Mouse (Mus musculus): ENCODE measurements around the gene Gm10722. TPM values are rescaled to one million over a fixed set of nuclear protein-coding genes. Genes with fewer than 3 reads are reported as not detected.
"Not testable (repeated sequence)": the region's sequence is repeated elsewhere in the genome, so short reads cannot be mapped to it uniquely, and the experiment has no call there.

Gene Gm10722
- not detected in 2 replicates for total RNA-seq (2021)
- long read RNA-seq, result 0 reads

DNA sequence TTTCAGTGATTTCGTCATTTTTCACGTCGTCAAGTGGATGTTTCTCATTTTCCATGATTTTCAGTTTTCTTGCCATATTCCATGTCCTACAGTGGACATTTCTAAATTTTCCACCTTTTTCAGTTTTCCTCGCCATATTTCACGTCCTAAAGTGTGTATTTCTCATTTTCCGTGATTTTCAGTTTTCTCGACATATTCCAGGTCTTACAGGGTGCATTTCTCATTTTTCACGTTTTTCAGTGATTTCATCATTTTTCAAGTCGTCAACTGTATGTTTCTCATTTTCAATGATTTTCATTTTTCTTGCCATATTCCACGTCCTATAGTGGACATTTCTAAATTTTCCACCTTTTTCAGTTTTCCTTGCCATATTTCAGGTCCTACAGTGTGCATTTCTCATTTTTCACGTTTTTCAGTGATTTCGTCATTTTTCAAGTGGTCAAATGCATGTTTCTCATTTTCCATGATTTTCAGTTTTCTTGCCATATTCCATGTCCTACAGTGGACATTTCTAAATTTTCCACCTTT, at the start of gene Gm10722:
TSS of gene Gm10722 (plus strand) at position 478 of the 528 bp plus-strand sequence.
- not testable (repeated sequence) for DNase-seq

DNA sequence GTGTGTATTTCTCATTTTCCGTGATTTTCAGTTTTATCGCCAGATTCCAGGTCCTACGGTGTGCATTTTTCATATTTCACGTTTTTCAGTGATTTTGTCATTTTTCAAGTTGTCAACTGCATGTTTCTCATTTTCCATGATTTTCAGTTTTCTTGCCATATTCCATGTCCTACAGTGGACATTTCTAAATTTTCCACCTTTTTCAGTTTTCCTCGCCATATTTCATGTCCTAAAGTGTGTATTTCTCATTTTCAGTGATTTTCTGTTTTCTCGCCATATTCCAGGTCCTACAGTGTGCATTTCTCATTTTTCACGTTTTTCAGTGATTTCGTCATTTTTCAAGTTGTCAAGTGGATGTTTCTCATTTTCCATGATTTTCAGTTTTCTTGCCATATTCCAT, 284 bp downstream of the Gm10722 start:
- not testable (repeated sequence) for DNase-seq

DNA sequence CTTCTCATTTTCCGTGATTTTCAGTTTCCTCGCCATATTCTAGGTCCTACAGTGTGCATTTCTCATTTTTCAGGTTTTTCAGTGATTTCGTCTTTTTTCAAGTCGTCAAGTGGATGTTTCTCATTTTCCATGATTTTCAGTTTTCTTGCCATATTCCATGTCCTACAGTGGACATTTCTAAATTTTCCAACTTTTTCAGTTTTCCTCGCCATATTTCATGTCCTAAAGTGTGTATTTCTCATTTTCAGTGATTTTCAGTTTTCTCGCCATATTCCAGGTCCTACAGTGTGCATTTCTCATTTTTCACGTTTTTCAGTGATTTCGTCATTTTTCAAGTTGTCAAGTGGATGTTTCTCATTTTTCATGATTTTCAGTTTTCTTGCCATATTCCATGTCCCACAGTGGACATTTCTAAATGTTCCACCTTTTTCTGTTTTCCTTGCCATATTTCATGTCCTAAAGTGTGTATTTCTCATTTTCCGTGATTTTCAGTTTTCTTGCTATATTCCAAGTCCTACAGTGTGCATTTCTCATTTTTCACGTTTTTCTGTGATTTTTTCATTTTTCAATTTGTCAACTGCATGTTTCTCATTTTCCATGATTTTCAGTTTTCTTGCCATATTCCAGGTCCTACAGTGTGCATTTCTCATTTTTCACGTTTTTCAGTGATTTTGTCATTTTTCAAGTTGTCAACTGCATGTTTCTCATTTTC, 1.4 kb downstream of the Gm10722 start:
- DNase-seq, result peak; percentile 100

DNA sequence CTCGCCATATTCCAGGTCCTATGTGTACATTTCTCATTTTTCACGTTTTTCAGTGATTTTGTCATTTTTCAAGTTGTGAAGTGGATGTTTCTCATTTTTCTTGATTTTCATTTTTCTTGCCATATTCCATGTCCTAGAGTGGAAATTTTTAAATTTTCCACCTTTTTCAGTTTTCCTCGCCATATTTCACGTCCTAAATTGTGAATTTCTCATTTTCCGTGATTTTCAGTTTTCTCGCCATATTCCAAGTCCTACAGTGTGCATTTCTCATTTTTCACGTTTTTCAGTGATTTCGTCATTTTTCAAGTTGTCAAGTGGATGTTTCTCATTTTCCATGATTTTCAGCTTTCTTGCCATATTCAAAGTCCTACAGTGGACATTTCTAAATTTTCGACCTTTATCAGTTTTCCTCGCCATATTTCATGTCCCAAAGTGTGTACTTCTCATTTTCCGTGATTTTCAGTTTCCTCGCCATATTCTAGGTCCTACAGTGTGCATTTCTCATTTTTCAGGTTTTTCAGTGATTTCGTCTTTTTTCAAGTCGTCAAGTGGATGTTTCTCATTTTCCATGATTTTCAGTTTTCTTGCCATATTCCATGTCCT, 2.2 kb downstream of the Gm10722 start, which contains the start of gene Gm11168:
TSS of gene Gm11168 (plus strand) at position 553 of the 603 bp plus-strand sequence.
- DNase-seq, result not testable (repeated sequence)

DNA sequence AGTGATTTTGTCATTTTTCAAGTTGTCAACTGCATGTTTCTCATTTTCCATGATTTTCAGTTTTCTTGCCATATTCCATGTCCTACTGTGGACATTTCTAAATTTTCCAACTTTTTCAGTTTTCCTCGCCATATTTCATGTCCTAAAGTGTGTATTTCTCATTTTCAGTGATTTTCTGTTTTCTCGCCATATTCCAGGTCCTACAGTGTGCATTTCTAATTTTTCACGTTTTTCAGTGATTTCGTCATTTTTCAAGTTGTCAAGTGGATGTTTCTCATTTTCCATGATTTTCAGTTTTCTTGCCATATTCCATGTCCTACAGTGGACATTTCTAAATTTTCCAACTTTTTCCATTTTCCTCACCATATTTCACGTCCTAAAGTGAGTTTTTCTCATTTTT, 5.5 kb downstream of the Gm10722 start:
- not testable (repeated sequence) for DNase-seq

DNA sequence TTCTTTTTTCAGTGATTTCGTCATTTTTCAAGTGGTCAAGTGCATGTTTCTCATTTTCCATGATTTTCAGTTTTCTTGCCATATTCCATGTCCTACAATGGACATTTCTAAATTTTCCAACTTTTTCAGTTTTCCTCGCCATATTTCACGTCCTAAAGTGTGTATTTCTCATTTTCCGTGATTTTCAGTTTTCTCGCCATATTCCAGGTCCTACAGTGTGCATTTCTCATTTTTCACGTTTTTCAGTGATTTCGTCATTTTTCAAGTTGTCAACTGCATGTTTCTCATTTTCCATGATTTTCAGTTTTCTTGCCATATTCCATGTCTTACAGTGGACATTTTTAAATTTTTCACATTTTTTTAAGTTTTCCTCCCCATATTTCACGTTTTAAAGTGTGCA, 5.9 kb downstream of the Gm10722 start:
- DNase-seq, result not testable (repeated sequence)

DNA sequence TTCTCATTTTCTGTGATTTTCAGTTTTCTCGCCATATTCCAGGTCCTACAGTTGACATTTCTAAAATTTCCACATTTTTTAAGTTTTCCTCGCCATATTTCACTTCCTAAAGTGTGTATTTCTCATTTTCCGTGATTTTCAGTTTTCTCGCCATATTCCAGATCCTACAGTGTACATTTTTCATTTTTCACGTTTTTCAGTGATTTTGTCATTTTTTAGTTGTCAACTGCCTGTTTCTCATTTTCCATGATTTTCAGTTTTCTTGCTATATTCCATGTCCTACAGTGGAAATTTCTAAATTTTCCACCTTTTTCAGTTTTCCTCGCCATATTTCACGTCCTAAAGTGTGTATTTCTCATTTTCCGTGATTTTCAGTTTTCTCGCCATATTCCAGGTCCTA, 6.5 kb downstream of the Gm10722 start:
- DNase-seq, result not testable (repeated sequence)

DNA sequence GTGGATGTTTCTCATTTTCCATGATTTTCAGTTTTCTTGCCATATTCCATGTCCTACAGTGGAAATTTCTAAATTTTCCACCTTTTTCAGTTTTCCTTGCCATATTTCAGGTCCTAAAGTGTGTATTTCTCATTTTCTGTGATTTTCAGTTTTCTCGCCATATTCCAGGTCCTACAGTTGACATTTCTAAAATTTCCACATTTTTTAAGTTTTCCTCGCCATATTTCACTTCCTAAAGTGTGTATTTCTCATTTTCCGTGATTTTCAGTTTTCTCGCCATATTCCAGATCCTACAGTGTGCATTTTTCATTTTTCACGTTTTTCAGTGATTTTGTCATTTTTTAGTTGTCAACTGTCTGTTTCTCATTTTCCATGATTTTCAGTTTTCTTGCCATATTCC, 8.6 kb downstream of the Gm10722 start:
- not testable (repeated sequence) for DNase-seq

DNA sequence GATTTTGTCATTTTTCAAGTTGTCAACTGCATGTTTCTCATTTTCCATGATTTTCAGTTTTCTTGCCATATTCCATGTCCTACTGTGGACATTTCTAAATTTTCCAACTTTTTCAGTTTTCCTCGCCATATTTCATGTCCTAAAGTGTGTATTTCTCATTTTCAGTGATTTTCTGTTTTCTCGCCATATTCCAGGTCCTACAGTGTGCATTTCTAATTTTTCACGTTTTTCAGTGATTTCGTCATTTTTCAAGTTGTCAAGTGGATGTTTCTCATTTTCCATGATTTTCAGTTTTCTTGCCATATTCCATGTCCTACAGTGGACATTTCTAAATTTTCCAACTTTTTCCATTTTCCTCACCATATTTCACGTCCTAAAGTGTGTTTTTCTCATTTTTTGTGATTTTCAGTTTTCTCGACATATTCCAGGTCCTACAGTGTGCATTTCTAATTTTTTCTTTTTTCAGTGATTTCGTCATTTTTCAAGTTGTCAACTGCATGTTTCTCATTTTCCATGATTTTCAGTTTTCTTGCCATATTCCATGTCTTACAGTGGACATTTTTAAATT, 11.4 kb downstream of the Gm10722 start:
- DNase-seq, result not testable (repeated sequence)

DNA sequence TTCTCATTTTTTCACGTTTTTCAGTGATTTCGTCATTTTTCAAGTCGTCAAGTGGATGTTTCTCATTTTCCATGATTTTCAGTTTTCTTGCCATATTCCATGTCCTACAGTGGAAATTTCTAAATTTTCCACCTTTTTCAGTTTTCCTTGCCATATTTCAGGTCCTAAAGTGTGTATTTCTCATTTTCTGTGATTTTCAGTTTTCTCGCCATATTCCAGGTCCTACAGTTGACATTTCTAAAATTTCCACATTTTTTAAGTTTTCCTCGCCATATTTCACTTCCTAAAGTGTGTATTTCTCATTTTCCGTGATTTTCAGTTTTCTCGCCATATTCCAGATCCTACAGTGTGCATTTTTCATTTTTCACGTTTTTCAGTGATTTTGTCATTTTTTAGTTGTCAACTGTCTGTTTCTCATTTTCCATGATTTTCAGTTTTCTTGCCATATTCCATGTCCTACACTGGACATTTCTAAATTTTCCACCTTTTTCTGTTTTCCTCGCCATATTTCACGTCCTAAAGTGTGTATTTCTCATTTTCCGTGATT, 12.1 kb downstream of the Gm10722 start, which contains the start of gene Gm10721:
TSS of gene Gm10721 (plus strand) at position 408 of the 547 bp plus-strand sequence.
- not testable (repeated sequence) for DNase-seq

DNA sequence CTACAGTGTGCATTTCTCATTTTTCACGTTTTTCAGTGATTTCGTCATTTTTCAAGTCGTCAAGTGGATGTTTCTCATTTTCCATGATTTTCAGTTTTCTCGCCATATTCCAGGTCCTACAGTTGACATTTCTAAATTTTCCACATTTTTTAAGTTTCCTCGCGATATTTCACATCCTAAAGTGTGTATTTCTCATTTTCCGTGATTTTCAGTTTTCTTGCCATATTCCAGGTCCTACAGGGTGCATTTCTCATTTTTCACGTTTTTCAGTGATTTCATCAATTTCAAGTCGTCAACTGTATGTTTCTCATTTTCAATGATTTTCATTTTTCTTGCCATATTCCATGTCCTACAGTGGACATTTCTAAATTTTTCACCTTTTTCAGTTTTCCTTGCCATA, 14.6 kb downstream of the Gm10722 start, which contains the start of gene Gm10720:
TSS of gene Gm10720 (plus strand) at position 301 of the 400 bp plus-strand sequence.
- DNase-seq, result not testable (repeated sequence)

DNA sequence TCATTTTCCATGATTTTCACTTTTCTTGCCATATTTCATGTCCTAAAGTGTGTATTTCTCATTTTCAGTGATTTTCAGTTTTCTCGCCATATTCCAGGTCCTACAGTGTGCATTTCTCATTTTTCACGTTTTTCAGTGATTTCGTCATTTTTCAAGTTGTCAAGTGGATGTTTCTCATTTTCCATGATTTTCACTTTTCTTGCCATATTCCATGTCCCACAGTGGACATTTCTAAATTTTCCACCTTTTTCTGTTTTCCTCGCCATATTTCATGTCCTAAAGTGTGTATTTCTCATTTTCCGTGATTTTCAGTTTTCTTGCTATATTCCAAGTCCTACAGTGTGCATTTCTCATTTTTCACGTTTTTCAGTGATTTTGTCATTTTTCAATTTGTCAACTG, 15.2 kb downstream of the Gm10722 start:
- not testable (repeated sequence) for DNase-seq

DNA sequence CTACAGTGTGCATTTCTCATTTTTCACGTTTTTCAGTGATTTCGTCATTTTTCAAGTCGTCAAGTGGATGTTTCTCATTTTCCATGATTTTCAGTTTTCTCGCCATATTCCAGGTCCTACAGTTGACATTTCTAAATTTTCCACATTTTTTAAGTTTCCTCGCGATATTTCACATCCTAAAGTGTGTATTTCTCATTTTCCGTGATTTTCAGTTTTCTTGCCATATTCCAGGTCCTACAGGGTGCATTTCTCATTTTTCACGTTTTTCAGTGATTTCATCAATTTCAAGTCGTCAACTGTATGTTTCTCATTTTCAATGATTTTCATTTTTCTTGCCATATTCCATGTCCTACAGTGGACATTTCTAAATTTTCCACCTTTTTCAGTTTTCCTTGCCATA, 16.4 kb downstream of the Gm10722 start, which contains the start of gene Gm10719:
TSS of gene Gm10719 (plus strand) at position 301 of the 400 bp plus-strand sequence.
- not testable (repeated sequence) for DNase-seq

DNA sequence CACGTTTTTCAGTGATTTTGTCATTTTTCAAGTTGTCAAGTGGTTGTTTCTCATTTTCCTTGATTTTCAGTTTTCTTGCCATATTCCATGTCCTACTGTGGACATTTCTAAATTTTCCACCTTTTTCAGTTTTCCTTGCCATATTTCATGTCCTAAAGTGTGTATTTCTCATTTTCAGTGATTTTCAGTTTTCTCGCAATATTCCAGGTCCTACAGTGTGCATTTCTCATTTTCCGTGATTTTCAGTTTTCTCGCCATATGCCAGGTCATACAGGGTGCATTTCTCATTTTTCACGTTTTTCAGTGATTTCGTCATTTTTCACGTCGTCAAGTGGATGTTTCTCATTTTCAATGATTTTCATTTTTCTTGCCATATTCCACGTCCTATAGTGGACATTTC, 18.2 kb downstream of the Gm10722 start:
- peak; percentile 90 for DNase-seq

DNA sequence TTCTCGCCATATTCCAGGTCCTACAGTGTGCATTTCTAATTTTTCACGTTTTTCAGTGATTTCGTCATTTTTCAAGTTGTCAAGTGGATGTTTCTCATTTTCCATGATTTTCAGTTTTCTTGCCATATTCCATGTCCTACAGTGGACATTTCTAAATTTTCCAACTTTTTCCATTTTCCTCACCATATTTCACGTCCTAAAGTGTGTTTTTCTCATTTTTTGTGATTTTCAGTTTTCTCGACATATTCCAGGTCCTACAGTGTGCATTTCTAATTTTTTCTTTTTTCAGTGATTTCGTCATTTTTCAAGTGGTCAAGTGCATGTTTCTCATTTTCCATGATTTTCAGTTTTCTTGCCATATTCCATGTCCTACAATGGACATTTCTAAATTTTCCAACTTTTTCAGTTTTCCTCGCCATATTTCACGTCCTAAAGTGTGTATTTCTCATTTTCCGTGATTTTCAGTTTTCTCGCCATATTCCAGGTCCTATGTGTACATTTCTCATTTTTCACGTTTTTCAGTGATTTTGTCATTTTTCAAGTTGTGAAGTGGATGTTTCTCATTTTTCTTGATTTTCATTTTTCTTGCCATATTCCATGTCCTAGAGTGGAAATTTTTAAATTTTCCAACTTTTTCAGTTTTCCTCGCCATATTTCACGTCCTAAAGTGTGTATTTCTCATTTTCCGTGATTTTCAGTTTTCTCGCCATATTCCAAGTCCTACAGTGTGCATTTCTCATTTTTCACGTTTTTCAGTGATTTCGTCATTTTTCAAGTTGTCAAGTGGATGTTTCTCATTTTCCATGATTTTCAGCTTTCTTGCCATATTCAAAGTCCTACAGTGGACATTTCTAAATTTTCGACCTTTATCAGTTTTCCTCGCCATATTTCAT, 19.4 kb downstream of the Gm10722 start:
- DNase-seq, result peak; percentile 78

DNA sequence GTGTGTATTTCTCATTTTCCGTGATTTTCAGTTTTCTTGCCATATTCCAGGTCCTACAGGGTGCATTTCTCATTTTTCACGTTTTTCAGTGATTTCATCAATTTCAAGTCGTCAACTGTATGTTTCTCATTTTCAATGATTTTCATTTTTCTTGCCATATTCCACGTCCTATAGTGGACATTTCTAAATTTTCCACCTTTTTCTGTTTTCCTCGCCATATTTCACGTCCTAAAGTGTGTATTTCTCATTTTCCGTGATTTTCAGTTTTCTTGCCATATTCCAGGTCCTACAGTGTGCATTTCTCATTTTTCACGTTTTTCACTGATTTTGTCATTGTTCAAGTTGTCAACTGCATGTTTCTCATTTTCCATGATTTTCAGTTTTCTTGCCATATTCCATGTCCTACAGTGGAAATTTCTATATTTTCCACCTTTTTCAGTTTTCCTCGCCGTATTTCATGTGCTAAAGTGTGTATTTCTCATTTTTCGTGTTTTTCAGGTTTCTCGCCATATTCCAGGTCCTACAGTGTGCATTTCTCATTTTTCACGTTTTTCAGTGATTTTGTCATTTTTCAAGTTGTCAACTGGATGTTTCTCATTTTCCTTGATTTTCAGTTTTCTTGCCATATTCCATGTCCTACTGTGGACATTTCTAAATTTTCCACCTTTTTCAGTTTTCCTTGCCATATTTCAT, 21.7 kb downstream of the Gm10722 start:
- DNase-seq, result not testable (repeated sequence)

DNA sequence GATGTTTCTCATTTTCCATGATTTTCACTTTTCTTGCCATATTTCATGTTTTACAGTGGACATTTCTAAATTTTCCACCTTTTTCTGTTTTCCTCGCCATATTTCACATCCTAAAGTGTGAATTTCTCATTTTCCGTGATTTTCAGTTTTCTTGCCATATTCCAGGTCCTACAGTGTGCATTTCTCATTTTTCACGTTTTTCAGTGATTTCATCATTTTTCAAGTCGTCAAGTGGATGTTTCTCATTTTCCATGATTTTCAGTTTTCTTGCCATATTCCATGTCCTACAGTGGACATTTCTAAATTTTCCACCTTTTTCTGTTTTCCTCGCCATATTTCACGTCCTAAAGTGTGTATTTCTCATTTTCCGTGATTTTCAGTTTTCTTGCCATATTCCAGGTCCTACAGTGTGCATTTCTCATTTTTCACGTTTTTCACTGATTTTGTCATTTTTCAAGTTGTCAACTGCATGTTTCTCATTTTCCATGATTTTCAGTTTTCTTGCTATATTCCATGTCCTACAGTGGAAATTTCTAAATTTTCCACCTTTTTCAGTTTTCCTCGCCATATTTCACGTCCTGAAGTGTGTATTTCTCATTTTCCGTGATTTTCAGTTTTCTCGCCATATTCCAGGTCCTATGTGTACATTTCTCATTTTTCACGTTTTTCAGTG, 22.7 kb downstream of the Gm10722 start, which contains the start of gene Gm10718:
TSS of gene Gm10718 (plus strand) at position 236 of the 673 bp plus-strand sequence.
- not testable (repeated sequence) for DNase-seq

DNA sequence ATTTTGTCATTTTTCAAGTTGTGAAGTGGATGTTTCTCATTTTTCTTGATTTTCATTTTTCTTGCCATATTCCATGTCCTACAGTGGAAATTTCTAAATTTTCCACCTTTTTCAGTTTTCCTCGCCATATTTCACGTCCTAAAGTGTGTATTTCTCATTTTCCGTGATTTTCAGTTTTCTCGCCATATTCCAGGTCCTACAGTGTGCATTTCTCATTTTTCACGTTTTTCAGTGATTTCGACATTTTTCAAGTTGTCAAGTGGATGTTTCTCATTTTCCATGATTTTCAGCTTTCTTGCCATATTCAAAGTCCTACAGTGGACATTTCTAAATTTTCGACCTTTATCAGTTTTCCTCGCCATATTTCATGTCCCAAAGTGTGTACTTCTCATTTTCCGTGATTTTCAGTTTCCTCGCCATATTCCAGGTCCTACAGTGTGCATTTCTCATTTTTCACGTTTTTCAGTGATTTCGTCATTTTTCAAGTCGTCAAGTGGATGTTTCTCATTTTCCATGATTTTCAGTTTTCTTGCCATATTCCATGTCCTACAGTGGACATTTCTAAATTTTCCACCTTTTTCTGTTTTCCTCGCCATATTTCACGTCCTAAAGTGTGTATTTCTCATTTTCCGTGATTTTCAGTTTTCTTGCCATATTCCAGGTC, 23.4 kb downstream of the Gm10722 start:
- not testable (repeated sequence) for DNase-seq

DNA sequence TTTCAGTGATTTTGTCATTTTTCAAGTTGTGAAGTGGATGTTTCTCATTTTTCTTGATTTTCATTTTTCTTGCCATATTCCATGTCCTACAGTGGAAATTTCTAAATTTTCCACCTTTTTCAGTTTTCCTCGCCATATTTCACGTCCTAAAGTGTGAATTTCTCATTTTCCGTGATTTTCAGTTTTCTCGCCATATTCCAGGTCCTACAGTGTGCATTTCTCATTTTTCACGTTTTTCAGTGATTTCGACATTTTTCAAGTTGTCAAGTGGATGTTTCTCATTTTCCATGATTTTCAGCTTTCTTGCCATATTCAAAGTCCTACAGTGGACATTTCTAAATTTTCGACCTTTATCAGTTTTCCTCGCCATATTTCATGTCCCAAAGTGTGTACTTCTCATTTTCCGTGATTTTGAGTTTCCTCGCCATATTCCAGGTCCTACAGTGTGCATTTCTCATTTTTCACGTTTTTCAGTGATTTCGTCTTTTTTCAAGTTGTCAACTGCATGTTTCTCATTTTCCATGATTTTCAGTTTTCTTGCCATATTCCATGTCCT, 24.3 kb downstream of the Gm10722 start, which contains the start of gene Gm10717:
TSS of gene Gm10717 (plus strand) at position 506 of the 556 bp plus-strand sequence.
- not testable (repeated sequence) for DNase-seq
